Mouse (Mus musculus) frontal cortex, postnatal 25 days (tissue): ENCODE measurements around the gene Tmco3.

ENCODE experiments used
- DNase-seq, 2 experiments: peaks; one replicate each; pipeline ENCODE4 v3.0.0; 2022; ENCODE audit warnings: low spot score in 2 of 2

Gene Tmco3

DNA sequence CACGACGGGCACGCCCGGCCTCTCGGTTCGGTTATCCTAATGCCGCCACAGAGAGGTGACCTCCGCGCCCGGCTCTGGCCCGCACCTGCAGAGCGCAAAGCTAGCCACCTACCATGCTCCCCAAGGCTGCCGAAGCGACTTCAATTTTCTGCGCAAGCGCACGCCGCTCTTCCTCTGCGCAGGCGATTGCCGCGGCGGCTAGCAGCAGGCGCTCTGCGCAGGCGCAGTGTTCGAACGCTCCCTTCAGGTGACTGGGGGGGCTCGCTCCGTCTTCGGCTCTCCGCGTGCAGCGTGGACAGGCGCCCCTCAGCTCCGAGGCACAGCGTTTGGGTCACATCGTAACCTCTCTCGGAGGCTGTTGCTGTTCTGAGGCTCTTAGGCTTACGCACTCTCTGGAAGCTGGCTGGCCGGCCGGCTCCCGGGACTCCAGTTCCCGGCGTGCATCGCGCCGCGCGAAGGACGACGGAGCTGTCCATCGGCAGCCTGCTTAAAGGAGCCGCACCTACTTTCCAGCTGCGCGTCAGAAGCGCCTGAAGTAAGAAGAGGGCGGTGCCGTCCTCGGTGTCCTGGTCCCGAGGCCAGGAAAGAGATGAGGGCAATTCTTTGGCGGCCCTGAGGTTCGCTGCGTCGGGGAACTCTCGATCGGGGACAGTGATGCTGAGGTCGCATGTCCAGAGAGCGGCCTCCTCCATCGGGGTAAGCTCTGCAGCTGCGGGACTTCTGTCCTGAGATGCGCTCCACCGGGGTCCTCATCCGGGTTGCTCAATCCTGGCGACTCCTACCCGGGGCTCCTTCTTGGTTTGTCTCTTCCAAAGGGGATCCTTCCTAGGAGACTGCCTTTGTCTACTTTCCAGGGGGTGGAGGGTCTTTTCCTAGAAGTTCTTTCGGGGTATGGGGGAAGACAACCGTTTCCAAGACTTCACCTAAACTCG is at the start of gene Tmco3, which contains the start of gene Dcun1d2:
Gene Tmco3, plus strand, starts transcription at position 499 of the 932 bp plus-strand sequence.
Gene Dcun1d2, minus strand, starts transcription at position 440 of the 932 bp plus-strand sequence.
- peak; percentile 92 to 93 for DNase-seq

DNA sequence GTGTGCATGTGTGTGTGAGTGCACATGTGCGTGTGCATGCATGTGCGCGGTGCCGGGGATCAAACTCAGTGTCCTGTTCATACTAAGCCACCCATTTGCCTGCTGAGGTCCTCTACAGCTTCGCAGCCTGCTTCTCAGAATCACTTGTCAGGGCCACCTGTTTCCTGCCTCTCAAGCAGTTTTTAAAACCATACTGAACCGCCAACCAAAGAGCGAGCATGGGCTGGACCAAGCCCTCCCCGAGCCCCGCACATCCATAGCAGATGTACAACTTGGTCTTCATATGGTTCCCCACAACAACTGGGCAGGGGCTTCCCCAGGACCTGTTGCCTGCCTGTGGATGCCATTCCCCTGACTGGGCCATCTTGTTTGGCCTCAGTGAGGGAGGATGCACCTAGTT is 47.9 kb upstream of the Tmco3 start:
- DNase-seq = no peak

DNA sequence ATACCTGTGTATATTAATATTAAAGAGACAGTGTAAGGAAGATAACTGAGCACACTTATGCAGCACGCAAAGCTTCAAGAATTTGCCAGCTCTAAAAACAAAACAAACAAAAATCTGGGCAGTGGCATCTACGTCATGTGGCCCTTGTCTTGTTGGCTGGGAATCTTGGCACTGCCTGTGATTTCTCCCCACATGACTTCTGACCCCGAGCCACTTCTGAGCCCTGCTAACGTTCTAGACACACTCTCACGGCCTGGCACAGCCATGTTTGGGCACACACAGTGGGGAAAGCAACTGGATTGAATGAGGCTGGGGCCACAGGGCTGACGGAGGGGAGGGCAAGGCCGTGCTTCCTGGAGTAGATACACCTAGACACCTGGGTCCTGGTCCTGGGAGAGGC is 47.3 kb upstream of the Tmco3 start:
- DNase-seq = no peak

DNA sequence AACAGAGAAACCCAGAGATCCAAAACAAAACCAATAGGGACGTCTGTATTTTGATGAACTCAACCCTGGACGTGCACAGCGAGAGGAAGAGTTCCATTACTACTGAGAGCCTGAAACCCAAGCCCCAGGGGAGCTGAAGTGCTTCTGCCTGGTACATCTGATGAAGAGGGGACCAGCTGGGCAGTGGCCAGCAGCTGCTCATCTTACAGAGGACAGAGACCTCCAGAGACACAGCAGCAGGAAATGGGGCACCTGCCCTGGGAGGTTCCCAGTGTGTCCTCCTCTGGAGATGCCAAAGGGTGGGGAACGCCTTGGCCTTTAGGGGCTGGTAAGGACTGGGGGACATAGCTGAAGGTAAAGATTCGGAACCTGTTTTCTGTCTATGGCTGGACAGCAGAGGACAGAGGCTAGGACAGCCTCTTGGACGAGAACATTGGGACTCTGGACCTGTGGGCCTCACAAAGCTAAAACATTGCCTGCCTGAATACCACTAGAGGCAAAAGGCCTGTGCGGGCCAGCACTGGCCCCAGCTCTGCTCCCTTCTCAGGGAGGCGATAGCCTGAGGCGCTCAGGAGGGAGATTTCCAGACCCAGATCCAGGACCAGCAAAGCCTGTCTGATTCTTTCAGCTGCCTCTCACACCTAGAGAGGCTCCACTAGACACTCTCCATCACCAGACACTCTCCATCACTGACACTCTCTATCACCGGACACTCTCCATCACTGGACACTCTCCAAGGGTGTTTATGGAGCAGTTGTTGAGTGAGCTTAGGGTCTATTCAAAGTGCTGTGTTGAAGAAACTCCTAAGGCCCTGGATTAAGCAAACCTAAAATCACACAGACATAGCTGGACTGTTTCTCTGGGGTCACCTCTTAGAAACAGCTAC is 44.8 kb upstream of the Tmco3 start:
- DNase-seq = no peak

DNA sequence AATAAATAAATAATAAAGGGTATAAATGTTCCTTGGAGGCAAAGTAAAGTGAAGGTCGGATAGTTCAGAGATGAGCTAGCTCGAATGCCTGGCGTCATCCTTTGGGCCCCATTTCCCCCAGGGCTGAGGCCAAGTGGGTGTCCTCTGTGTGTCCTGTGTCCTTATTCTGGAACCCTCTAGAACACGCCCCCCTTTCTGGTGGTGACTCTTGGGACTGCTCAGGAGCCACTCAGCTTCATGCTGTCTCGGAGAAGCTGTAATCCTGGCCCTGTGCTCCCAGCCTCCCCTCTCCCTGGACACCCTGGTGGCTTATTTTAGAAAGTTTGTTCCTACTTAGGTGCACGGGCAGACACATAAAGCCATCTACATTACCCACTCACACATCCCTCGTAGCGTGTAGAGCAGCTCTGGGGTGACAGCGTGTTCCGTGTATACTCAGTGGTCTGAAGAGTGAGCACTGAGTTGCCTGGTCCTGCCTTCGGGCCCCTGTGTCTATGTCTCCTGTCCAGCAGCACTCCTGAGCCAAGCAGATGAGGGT is 43.6 kb upstream of the Tmco3 start:
- DNase-seq = no peak

DNA sequence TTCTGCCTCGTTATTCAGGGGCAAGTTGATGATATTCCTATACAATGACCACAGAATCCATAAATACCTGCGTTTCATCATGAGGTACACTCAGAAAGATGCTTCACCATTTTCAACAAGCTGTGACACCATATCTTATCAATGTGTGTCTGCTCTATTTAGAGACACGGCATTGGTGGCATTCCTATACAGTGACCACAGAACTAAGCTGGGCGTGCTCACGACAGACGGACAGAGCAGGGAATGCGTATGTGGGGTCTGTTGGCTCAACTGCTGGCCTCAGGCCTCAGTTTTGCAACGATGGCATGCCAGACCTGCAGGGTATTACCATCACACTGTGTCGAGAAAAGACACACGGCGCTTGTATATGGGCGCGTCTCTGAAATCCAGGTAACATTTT is 35.2 kb upstream of the Tmco3 start:
- no peak for DNase-seq

DNA sequence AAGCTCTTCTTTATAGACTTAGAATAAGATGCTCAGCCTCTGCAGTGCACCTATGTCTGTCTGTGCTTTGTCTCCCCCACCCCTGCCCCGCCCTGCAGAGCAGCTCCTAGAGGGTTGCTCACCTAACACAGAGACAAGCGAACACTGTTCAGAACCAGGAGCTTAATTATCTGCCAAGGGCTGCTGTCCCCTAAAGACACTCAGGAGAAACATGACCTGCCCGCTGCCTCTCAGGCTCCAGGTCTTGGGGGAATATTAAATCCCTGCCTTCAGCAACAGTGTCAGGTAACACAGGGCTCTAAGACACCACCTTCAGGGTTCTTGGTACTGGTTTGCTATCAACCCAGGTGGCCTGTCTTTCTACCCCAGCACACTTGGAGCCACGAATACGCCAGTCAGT is 34.6 kb upstream of the Tmco3 start:
- no peak for DNase-seq

DNA sequence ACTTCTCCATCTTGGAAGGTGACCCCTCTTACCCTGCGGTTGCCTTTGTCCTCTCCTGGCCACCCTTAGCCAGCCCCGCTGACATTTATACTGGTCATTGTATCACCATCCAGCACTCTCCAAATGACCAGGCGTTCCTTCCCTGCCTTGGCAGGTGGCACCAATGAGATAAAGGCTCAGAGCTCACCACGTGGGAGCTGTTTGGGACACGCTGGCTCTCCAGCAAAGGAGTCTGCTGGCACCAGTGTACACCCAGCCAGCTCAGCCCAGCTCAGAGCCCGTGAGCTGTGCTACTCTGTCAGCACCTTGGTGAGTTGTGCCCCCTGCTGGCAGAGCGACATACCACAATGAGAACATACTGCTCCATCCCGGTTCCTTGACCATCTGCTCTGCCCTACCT is 34.0 kb upstream of the Tmco3 start, which contains the start of gene Adprhl1:
Gene Adprhl1, minus strand, starts transcription at position 144 of the 400 bp plus-strand sequence.
- DNase-seq = peak; percentile 58 to 63

DNA sequence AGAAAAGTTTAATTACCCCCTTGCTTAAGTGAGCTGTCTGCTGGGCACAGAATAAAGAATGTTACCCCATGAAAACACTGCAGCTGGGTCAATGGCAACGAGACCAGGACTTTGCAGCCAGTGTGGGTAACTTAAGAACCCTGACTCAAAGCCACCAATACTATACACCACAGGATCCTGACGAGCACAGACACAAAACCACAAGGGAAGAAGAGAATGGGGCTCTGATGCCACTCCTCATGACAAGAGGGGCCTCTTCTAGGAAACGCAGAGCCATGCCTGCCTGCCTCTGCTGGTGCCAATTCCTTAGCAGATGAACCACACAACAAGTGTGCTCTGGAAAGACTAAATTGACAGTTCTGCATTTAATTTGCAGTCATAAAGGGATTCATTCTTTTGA is 24.6 kb upstream of the Tmco3 start:
- DNase-seq = no peak

DNA sequence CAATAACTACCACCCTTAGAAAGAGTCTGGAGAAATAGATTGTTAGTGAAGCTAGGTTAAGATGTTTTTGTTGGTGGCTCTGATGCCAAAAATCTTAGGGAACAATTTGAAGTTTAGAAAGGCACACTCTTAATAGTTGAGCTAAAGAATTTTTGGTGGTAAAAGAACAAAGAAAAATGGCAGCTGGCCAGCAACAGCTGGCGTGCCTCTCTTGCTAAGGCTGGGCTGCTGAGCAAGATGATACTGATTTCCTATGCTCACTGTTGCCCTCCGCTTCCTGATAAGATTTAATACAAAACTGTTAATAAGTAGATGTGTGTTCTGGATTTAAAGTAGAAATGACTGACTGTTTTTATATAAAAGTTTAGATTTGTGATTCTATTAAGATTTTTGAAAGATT is 20.4 kb upstream of the Tmco3 start:
- DNase-seq = no peak

DNA sequence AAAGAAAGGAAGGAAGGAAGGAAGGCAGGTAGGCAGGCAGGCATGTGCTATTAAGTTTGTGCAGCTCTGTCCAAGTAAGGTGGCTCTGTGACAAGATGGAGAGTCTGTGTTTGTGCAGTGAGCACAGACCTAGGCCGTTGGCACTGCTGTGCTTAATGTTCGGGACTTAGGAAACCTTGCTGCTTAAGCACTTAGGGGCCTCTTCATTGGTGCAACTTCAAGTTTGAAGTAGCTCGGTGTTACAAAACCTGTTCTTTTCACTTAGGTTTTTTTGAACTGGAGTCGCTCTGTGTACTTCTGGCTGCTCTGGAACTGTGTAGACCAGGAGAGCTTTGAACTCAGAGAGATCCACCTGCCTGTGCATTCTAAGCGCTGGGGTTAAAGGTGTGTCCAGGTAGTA is 15.2 kb upstream of the Tmco3 start:
- no peak for DNase-seq

DNA sequence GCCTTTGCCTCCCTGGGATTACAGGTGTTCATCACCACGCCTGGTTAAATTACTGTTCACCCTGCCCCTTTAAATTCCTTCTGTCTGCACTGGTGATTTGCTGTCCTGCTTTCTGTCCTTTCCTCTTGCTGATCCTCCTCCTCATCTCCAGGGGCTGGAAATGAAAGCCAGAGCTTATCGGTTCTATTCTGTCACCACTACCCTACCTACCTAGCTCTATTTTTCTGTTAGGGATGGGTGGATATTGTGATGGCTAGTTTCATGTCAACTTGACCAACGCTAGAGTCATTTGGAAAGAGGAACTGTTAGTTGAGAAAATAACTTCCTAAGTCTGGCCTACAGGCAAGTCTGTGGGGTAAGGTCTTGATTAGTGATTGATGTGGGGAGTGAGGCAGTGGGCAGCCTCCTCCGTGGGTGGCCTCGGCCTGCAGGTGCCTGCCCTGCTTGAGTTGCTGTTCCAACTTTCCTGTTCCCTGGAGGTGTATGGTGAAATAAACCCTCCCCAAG is 11.0 kb upstream of the Tmco3 start:
- DNase-seq = no peak

DNA sequence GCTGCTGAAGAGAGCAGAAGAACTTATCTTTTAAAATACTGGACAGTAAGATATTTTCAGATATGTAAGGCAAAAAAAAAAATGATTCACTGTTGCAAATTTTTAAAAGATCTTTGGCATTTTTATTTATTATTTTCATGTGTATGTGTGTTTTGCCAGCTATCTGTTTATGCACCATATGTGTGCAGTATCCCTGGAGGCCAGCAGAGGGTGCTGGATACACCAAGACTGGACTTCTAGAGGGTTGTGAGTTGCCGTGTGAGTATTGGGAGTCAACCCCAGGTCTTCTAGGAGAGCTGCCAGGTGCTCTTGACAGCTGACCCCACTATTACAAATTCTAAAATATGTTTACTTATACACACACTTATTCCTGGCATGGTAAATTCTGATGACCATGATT is 4.8 kb upstream of the Tmco3 start:
- no peak for DNase-seq

DNA sequence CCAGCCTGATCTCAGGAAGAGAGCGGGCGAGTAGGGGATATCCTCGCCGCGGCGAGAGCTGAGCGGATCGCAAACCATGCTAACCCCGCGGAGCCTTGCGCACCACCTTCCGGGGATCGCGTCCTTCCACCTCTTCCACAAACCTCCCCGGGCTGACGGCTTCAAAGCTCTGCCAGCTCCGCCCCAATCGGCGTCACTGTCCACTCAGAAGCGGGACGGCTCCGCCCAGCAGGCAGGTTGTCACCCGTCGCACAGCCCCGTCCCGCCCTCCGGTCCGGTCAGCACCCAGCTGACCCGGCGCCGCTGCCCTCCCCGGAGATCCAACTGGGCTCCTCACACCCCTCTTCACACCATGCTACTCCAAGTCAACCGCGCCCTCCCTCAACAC is 692 bp upstream of the Tmco3 start:
- peak; percentile 53 to 62 for DNase-seq

DNA sequence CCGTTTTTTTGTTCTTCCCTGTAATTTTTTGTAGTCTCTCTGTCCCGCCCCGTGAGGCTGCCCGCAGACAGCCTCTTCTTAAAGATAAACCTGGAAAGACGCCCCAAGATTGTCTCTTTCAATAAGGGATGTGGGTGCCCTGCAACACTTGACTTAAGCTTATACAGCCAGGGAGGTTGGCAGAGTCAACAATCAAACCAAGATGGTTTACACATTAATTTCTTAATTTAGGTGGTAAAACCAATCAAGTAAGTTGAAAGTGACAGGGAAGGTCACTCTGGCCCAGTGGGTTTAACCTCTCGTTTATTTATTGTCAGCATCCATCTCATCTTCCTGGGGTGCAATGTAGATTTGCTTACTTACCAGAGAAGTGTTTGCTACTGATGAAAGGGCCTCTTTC is 656 bp downstream of the Tmco3 start:
- no peak for DNase-seq

DNA sequence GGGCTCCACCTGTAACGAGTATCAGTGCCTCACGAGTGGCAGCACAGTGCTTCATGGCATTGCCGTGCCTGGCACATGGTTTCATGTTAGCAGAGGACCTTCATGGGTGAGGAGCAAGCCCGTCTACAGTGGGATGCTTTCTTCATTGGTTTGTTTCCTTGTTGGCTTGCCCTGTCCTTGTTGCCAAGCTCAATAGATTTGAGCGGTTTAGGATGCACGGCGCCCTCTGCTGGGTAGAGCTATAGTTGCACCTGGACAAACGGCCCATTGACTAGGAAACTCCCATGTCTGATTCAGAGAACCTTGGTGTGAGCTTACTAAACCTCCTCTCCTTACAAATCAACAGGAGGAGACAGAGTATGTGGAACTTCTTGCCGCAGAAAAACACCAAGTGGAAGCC is 4.4 kb downstream of the Tmco3 start:
- DNase-seq = peak; percentile 67 to 75

DNA sequence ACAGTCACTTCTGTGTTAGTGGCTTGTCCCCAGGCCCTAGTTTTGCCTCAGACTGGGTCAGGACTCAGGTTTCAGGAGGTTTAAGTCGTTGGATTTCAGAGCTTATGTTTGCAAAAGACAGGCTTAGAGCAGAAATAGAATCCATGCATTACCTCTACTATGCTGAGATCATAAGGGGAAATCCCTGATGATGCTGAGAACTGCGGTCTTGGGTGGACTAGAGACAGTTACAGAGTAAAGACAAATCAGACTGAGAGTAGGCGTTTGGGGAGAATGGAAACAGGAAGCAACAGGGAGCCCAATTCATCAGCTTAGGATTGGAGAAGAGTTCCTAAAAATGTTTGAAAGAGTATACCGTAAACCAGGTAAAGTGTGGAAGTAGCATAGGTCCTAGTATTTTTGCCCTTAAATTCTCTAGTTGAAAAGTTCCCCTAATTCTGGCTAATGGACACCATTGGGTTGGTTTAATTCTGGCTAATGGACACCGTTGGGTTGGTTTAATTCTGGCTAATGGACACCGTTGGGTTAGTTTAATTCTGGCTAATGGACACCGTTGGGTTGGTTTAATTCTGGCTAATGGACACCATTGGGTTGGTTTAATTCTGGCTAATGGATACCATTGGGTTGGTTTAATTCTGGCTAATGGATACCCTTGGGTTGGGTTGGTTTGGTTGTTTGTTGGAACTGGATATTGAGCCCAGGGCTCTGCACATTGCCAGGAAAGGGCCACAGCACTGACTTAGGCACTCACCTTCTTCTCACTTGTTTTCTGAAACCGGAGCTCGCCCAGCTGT is 5.9 kb downstream of the Tmco3 start:
- no peak for DNase-seq

DNA sequence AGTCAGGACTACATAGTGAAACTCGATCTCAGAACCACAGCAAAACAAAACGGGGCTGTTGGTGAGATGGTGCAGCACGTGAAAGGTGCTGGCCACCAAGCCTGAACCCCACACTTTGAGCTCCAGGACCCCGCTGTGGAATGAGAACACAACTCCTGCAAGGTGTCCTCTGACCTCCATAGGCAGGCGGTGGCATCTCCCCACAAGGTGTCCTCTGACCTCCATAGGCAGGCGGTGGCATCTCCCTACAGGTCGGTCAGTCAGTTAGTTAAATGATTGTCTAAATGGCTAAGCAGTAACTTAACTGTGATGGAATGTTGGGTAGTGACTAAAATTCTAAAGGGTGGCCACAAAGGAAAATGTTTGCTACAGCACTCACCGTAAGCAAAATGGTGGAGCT is 11.6 kb downstream of the Tmco3 start:
- DNase-seq = no peak

DNA sequence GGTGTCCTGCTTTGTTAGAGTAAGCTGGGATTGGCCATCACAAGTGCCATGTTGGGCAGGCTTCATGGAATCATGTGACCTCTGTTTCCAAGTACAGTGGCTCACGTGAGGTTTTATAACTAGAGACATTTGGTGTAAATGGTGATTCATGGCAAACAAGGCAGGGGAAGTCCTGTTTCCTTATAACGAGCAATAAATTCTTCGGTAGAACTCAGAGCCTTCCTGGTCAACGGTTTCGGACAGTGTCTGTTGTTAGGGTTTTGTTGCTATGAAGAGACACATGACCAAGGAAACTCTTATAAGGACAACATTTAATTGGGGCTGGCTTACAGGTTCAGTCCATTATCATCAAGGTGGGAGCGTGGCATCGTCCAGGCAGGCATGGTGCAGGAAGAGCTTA is 13.0 kb downstream of the Tmco3 start:
- no peak for DNase-seq

DNA sequence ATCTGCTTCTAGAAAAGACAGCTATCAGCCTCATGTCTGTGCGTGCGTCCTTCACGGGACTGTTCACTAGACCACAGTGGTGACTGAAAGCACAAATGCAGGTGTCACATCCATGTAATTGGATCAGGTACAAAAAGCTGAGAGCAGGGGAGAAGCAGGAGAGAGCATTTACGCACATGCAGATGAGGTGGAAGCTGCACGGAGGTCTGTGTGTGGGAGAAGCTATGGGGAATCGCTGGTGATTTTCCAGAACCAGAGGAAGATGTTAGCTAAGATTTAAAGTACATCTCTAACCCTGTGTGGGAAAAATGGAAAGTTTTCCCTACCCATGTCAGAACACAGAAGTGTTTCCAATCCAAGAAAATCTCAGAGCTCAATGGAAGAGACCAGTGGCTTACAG is 17.5 kb downstream of the Tmco3 start:
- DNase-seq = no peak

DNA sequence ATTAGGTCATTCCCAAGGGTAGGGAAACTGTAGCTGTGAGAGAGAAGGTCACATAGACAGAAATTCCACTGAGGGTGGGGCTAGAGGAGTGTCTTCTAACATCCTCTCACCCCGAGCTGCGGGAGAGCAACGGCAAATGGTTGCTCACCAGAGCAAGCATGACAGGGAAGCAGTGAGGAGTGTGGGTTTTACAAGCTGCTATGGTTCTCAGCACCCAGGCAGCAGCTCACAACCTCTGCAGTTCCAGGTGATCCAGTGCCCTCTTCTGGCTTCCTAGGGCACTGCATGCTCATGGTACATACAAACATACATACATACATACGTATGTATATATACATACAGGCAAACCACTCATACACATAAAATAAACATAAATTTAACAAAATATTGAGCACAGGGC is 17.9 kb downstream of the Tmco3 start:
- no peak for DNase-seq
